Mouse (Mus musculus): ENCODE measurements around the gene Cep164. TPM values are rescaled to one million over a fixed set of nuclear protein-coding genes. Genes with fewer than 3 reads are reported as not detected.

Cep164 gene
- 16.3 and 17.7 TPM in 2 replicates for polyA plus RNA-seq (2016; fragmentation: Nextera tagmentation; extraction: Ambion mirVana)

GRCm38 (mm10) chr9:45828291-45828963 is at the start of gene Cep164:
Cep164 (minus strand) TSS chr9:45828691.
- under 1% methylated on average over 31 of the region's 31 CpGs for WGBS
- Histone ChIP-seq H3K9me3 (no peaks in the 10 kb centered on the region; the same call in 1 of the 2 replicates), H3K4me3 (replicated peaks) (peak within 1 kb of the TSS; percentile 81), H3K27me3 (no peaks in the 10 kb centered on the region), H3K4me1 (peaks cover 13% of the 10 kb centered on the region), H3K36me3 (replicated peaks) (no peaks in the 10 kb centered on the region), H3K27ac (peak within 1 kb of the TSS; percentile 48), H3K4me2 (peak within 1 kb of the TSS; percentile 84), H3K9ac (peak within 1 kb of the TSS; percentile 78)
- ATAC-seq (ENCODE audit: low FRiP score) = peak; percentile 97

- no peak overlapping the region for H3K4me2 ChIP-seq
Observed at GRCm38 (mm10) chr9:45877928-45878327, 49.4 kb upstream of the Cep164 start.

DNA sequence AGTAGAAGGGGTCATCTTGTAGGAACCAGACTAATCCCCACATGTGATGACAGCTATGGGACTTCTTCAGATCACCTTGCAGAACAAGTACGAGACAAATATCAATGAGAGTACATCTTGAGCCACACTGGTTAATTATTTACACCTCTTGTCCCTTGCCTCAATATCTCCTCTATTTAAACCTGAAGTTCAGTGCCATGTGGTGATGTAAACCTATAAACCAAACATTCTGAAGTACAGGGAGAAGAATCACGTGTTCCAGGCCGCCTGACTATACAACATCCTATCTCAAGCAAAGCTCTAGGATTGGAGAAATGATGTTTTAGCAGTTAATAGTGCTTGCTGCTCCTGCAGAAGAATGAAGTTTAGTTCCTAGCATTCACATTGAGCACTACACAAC is 41.8 kb upstream of the Cep164 start:
- 90% methylated on average over 3 of the region's 3 CpGs for WGBS
- H3K9me3 ChIP-seq = no peaks in the 10 kb centered on the region
- no peaks in the 10 kb centered on the region for H3K4me1 ChIP-seq
- no peak for ATAC-seq (ENCODE audit: low FRiP score)
- no peak overlapping the region for H3K27ac ChIP-seq
- no peaks in the 10 kb centered on the region for H3K27me3 ChIP-seq
- peaks cover 82% of the 10 kb centered on the region for H3K36me3 ChIP-seq (replicated peaks)
- no peak overlapping the region for H3K4me2 ChIP-seq
- H3K9ac ChIP-seq = no peak overlapping the region
- H3K4me3 ChIP-seq (replicated peaks) = no peak overlapping the region

More at GRCm38 (mm10) chr9:45877928-45878327, 49.4 kb upstream of the Cep164 start:
- Histone ChIP-seq H3K4me1 (no peaks in the 10 kb centered on the region), H3K9ac (no peak overlapping the region), H3K4me3 (replicated peaks) (no peak overlapping the region), H3K9me3 (no peaks in the 10 kb centered on the region), H3K36me3 (replicated peaks) (peaks cover 72% of the 10 kb centered on the region), H3K27me3 (no peaks in the 10 kb centered on the region), H3K27ac (no peak overlapping the region)
- WGBS = 83% methylated on average over 2 of the region's 2 CpGs
- ATAC-seq (ENCODE audit: low FRiP score) = no peak

DNA sequence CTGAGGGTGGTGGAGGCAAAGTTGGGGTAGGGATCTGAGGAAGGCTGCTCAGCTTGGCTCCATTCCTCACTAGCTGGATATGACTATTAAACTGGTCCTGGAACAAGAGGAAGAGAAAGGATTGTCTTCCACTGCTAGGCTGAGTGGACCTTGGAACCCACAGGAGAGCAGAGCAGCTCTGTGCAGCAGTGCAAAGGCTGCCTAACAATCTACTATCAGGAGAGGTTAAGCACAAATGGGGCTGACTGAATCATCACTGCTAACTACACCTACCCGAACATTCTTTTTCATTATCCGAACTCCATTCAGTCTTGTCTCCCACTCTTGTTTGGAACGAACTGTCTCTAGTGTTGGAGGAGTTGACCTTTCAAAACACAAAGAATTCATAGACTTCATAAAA is 40.7 kb upstream of the Cep164 start:
- H3K4me1 ChIP-seq = no peaks in the 10 kb centered on the region

GRCm38 (mm10) chr9:45861813-45862212 is 33.3 kb upstream of the Cep164 start:
- H3K4me3 ChIP-seq (replicated peaks) = no peak overlapping the region
- H3K27me3 ChIP-seq = no peaks in the 10 kb centered on the region
- no peaks in the 10 kb centered on the region for H3K9me3 ChIP-seq
- H3K36me3 ChIP-seq (replicated peaks) = peaks cover 94% of the 10 kb centered on the region
- H3K4me1 ChIP-seq = no peaks in the 10 kb centered on the region
- no peak overlapping the region for H3K4me2 ChIP-seq
- WGBS = 97% methylated on average over 7 of the region's 7 CpGs
- no peak for ATAC-seq (ENCODE audit: low FRiP score)
- no peak overlapping the region for H3K9ac ChIP-seq
- no peak overlapping the region for H3K27ac ChIP-seq

More for the DNA sequence above, 40.7 kb upstream of the Cep164 start:
- Histone ChIP-seq H3K4me3 (replicated peaks) (no peak overlapping the region), H3K9me3 (no peaks in the 10 kb centered on the region), H3K36me3 (replicated peaks) (peaks cover 86% of the 10 kb centered on the region), H3K27ac (no peak overlapping the region), H3K4me2 (no peak overlapping the region), H3K27me3 (no peaks in the 10 kb centered on the region), H3K9ac (no peak overlapping the region)
- ATAC-seq (ENCODE audit: low FRiP score) = no peak
- 86% methylated on average over 3 of the region's 3 CpGs for whole genome bisulfite sequencing

- WGBS = 96% methylated on average over 10 of the region's 10 CpGs
- H3K4me2 ChIP-seq = no peak overlapping the region
Observed at GRCm38 (mm10) chr9:45859364-45859763, 30.9 kb upstream of the Cep164 start.

GRCm38 (mm10) chr9:45854136-45854535 is 25.6 kb upstream of the Cep164 start:
- Histone ChIP-seq H3K4me3 (replicated peaks) (no peak overlapping the region), H3K4me2 (no peak overlapping the region), H3K9ac (no peak overlapping the region), H3K27me3 (no peaks in the 10 kb centered on the region), H3K4me1 (no peaks in the 10 kb centered on the region), H3K36me3 (replicated peaks) (peaks cover 48% of the 10 kb centered on the region), H3K9me3 (no peaks in the 10 kb centered on the region), H3K27ac (no peak overlapping the region)
- 92% methylated on average over 1 of the region's 1 CpGs for WGBS
- ATAC-seq (ENCODE audit: low FRiP score) = no peak

More at GRCm38 (mm10) chr9:45859364-45859763, 30.9 kb upstream of the Cep164 start:
- H3K27ac ChIP-seq = no peak overlapping the region
- H3K36me3 ChIP-seq (replicated peaks) = peaks cover 92% of the 10 kb centered on the region
- ATAC-seq (ENCODE audit: low FRiP score) = no peak
- no peak overlapping the region for H3K4me3 ChIP-seq (replicated peaks)
- no peaks in the 10 kb centered on the region for H3K27me3 ChIP-seq
- no peaks in the 10 kb centered on the region for H3K4me1 ChIP-seq
- no peak overlapping the region for H3K9ac ChIP-seq
- no peaks in the 10 kb centered on the region for H3K9me3 ChIP-seq

DNA sequence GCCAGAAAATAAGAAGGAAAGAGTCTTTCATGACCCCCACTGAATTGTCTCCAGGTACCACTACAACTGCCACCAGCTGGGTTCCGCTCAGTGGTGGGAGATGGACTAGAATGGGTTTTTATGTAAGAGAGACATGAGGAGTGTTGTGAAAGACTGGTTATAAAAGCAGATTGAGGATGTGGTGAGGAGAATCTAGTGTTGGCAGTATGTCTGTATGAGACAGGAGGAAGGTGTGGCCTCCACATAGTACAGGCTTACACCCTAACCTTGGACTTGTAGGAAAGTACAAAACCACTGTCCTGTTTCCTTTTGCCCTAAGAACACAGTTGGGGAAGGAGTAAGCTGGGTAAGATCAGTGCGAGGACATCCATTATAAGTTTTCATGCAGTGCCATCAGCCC is 25.2 kb upstream of the Cep164 start:
- H3K36me3 ChIP-seq (replicated peaks) = peaks cover 43% of the 10 kb centered on the region
- H3K9ac ChIP-seq = no peak overlapping the region
- H3K4me3 ChIP-seq (replicated peaks) = no peak overlapping the region
- H3K27ac ChIP-seq = no peak overlapping the region
- no peaks in the 10 kb centered on the region for H3K27me3 ChIP-seq
- H3K4me2 ChIP-seq = no peak overlapping the region
- no peak for ATAC-seq (ENCODE audit: low FRiP score)
- 96% methylated on average over 2 of the region's 2 CpGs for WGBS
- no peaks in the 10 kb centered on the region for H3K4me1 ChIP-seq
- H3K9me3 ChIP-seq = no peaks in the 10 kb centered on the region

- Histone ChIP-seq H3K4me1 (no peaks in the 10 kb centered on the region), H3K9me3 (no peaks in the 10 kb centered on the region), H3K27me3 (no peaks in the 10 kb centered on the region), H3K36me3 (replicated peaks) (peaks cover 24% of the 10 kb centered on the region), H3K4me2 (no peak overlapping the region), H3K9ac (no peak overlapping the region), H3K27ac (no peak overlapping the region), H3K4me3 (replicated peaks) (no peak overlapping the region)
- no peak for ATAC-seq (ENCODE audit: low FRiP score)
- 96% methylated on average over 2 of the region's 2 CpGs for whole genome bisulfite sequencing
Observed at GRCm38 (mm10) chr9:45851776-45852175, 23.3 kb upstream of the Cep164 start.

DNA sequence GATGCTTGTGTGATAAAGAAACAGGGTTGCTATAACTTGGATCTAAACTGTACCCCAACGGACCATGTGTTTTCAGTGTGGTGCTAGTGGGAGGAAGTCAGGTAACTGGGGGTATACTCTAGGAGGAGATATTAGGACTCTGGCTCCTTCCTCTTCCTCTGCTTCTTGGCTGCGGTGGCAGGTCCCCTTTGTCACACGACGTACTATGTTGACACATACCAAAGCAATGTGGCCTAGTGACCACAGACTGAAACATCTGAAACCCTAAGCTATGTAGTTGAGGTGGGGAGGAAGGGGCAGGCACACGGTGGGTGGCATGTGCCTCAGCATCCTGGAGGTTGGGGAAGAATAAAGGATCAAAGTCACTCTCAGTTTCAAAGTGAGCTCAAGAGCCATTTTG is 22.8 kb upstream of the Cep164 start:
- no peaks in the 10 kb centered on the region for H3K27me3 ChIP-seq
- H3K4me2 ChIP-seq = no peak overlapping the region
- no peak for ATAC-seq (ENCODE audit: low FRiP score)
- no peaks in the 10 kb centered on the region for H3K9me3 ChIP-seq
- 75% methylated on average over 5 of the region's 5 CpGs for WGBS
- H3K36me3 ChIP-seq (replicated peaks) = peaks cover 20% of the 10 kb centered on the region
- no peak overlapping the region for H3K4me3 ChIP-seq (replicated peaks)
- no peak overlapping the region for H3K27ac ChIP-seq
- no peaks in the 10 kb centered on the region for H3K4me1 ChIP-seq
- H3K9ac ChIP-seq = no peak overlapping the region

- Histone ChIP-seq H3K27me3 (no peaks in the 10 kb centered on the region), H3K27ac (no peak overlapping the region), H3K36me3 (replicated peaks) (peaks cover 13% of the 10 kb centered on the region), H3K9ac (no peak overlapping the region), H3K4me2 (no peak overlapping the region), H3K9me3 (no peaks in the 10 kb centered on the region), H3K4me3 (replicated peaks) (no peak overlapping the region), H3K4me1 (no peaks in the 10 kb centered on the region)
- ATAC-seq (ENCODE audit: low FRiP score) = no peak
- 92% methylated on average over 8 of the region's 8 CpGs for WGBS
Observed at GRCm38 (mm10) chr9:45850528-45851155, 22.2 kb upstream of the Cep164 start.

DNA sequence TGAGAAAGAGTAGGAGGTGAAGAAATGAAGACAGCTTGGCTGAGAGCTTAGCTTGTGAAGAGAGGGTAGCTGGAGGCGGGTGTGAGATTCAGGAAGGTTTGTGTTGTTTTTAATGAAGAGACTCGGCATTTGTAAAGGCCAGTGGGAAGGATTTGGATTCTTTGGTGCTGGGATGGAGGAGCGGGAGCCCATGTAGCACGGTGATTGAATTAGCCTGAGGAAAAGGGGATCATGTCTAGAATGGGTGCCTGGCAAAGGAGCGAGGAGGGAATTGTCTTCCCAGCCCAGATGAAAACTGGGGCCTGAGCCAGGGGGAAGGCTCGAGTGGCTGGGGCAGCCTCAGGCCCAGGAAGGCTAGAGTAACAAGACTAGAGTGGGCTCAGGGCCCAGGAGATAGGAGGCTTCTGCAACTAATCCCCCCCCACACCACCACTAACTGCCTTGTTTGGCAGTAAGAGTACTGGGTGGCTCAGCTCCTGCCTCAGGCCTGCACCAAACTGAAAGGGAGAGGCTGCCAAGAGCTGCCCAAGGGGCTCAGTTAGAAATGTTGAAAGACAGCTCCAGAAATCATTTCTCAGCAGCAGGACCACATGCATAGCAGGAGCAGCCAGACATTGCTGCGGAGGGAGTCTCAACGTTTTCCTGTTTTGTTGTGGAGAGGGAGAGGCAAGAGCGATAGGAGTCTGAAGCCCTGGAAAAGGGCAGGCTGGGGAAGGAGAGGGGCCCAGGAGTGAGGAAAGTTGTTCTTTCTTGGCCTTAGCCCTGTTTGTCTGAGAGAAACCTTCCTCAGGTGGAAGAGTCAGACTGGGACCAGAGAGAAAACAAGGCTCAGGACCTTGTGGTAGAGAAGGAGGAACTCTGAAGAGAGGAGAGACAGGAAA is 21.3 kb upstream of the Cep164 start:
- H3K27ac ChIP-seq = 0 out of 2 replicates have a peak overlapping the region, but pooled peaks have one; percentile 9

More for the DNA sequence above, 21.3 kb upstream of the Cep164 start:
- 67% methylated on average over 9 of the region's 9 CpGs for WGBS
- Histone ChIP-seq H3K4me1 (no peaks in the 10 kb centered on the region), H3K27me3 (no peaks in the 10 kb centered on the region), H3K4me3 (replicated peaks) (no peak overlapping the region), H3K9ac (no peak overlapping the region), H3K9me3 (no peaks in the 10 kb centered on the region), H3K36me3 (replicated peaks) (peaks cover 7% of the 10 kb centered on the region; the same call in 1 of the 2 replicates), H3K4me2 (no peak overlapping the region)
- no peak for ATAC-seq (ENCODE audit: low FRiP score)
